Mouse (Mus musculus) liver, embryonic 14.5 days (tissue): ENCODE data around the gene Hist1h1a. TPM values are rescaled to one million over a fixed set of nuclear protein-coding genes. Genes with fewer than 3 reads are reported as not detected.
A peak's percentile ranks its signal among the peaks of the same experiment; 100 is the strongest.

ENCODE experiments used
- ATAC-seq: fragments of 200-750 bp; cut with Nextera tagmentation; 2 replicates; pipeline ENCODE4 v1.8.0; 2017; ENCODE audit warnings: moderate number of reproducible peaks, mild to moderate bottlenecking, moderate library complexity; ENCODE audit not compliant: insufficient read depth
- DNase-seq, 3 experiments: peaks; one replicate each; pipeline ENCODE4 v3.0.0-alpha.2; 2012 to 2013; ENCODE audit warnings: low read depth in 3 of 3, low spot score in 3 of 3
- H3K27ac ChIP-seq: fragments of 300-500 bp; sonication (generic); 2 replicates; pipeline ENCODE4 v1.5.1; 2014; ENCODE audit warnings: moderate library complexity, mild to moderate bottlenecking, control low read depth, inconsistent platforms
- H3K27me3 ChIP-seq: fragments of 300-500 bp; sonication (generic); 2 replicates; pipeline ENCODE4 v1.6.1; 2014; ENCODE audit warnings: mild to moderate bottlenecking, low read length, moderate library complexity; ENCODE audit not compliant: control insufficient read depth, insufficient read depth
- H3K36me3 ChIP-seq: fragments of 300-500 bp; sonication (generic); replicated peaks from 2 replicates; pipeline ENCODE4 v1.6.1; 2014; ENCODE audit warnings: low read depth; ENCODE audit not compliant: control insufficient read depth, insufficient read depth
- H3K4me1 ChIP-seq, 2 experiments: fragments of 200-500 bp in 1 of 2; fragments of 300-500 bp in 1 of 2; sonication (generic) in 1 of 2; replicated peaks; 2 replicates each; pipeline ENCODE4 v1.6.1; 2012 to 2014; ENCODE audit warnings: antibody characterized with exemption in 1 of 2, inconsistent platforms in 1 of 2, low read length in 1 of 2; ENCODE audit not compliant: control insufficient read depth in 2 of 2, insufficient read depth in 2 of 2
- H3K4me2 ChIP-seq: fragments of 300-500 bp; sonication (generic); 2 replicates; pipeline ENCODE4 v1.6.1; 2014; ENCODE audit warnings: low read depth, mild to moderate bottlenecking, control low read depth, moderate library complexity
- H3K4me3 ChIP-seq, 2 experiments: fragments of 200-500 bp in 1 of 2; fragments of 300-500 bp in 1 of 2; sonication (generic) in 1 of 2; 2 replicates each; pipeline ENCODE4 v1.5.1; 2012 to 2014; ENCODE audit warnings: low read depth in 2 of 2, low read length in 2 of 2, mild to moderate bottlenecking in 2 of 2, control low read depth in 1 of 2, inconsistent platforms in 1 of 2, moderate library complexity in 1 of 2; ENCODE audit not compliant: insufficient read depth in 1 of 2
- H3K9ac ChIP-seq: fragments of 300-500 bp; sonication (generic); replicated peaks from 2 replicates; pipeline ENCODE4 v1.6.1; 2014; ENCODE audit warnings: mild to moderate bottlenecking, control low read depth, moderate library complexity
- H3K9me3 ChIP-seq: fragments of 300-500 bp; sonication (generic); 2 replicates; pipeline ENCODE4 v1.6.1; 2016; ENCODE audit warnings: low read length, mixed read lengths; ENCODE audit not compliant: control insufficient read depth
- CTCF ChIP-seq: IDR thresholded peaks from 2 replicates; pipeline ENCODE4 v1.5.1; 2016; ENCODE audit warnings: antibody characterized with exemption, low read depth, control low read depth
- EP300 ChIP-seq: IDR thresholded peaks from 2 replicates; pipeline ENCODE4 v1.6.1; 2016; ENCODE audit warnings: antibody characterized with exemption, low read depth
- WGBS: fragments of 180-500 bp; shearing (Covaris S2); extraction: QIAGEN DNeasy Blood & Tissue Kit; methylation state at CpG from one replicate; pipeline ENCODE4 v1.1.7; 2014; ENCODE audit not compliant: insufficient replicate concordance; 5-methylcytosine and 5-hydroxymethylcytosine counted together
- polyA plus RNA-seq, 2 experiments: library from polyadenylated mRNA; depleted of rRNA in 1 of 2; stranded (reverse) in 1 of 2; unstranded in 1 of 2; fragments of >200 nt; fragmentation: Nextera tagmentation in 1 of 2; extraction: Ambion mirVana in 1 of 2; gene quantifications; 2 replicates each; pipeline versions ENCODE4 v1.2.1 to v1.2.3; 2012 to 2014

Hist1h1a gene
- polyA plus RNA-seq, 2 experiments: 6.3 to 11.9 TPM

- H3K9me3 ChIP-seq: no peaks in the 10 kb centered on the region
Observed at GRCm38 (mm10) chr13:23739922-23740252, 23.6 kb upstream of the Hist1h1a start.

GRCm38 (mm10) chr13:23740256-23740840 is 23.1 kb upstream of the Hist1h1a start:
- H3K9me3 ChIP-seq: no peaks in the 10 kb centered on the region
- peak overlapping the region; percentile 97 for H3K9ac ChIP-seq
- H3K27me3 ChIP-seq: no peaks in the 10 kb centered on the region
- H3K36me3 ChIP-seq: no peaks in the 10 kb centered on the region
- 15% methylated on average over 13 of the region's 13 CpGs for WGBS
- peak overlapping the region; percentile 94 for H3K4me2 ChIP-seq
- no peak for TF ChIP-seq CTCF
- peak; percentile 6; the same call in 1 of the 2 replicates for TF ChIP-seq EP300
- ATAC-seq: no peak
- peak overlapping the region; percentile 65 to 86 for H3K4me3 ChIP-seq
- H3K27ac ChIP-seq: peak overlapping the region; percentile 99
- DNase-seq: peak in 1 of 3 experiments; percentile 62
- peaks cover 16 to 22% of the 10 kb centered on the region in 2 experiments for H3K4me1 ChIP-seq

More at GRCm38 (mm10) chr13:23739922-23740252, 23.6 kb upstream of the Hist1h1a start:
- ATAC-seq (no peak), DNase-seq (no peak)
- H3K4me3 ChIP-seq: peak overlapping the region; percentile 65 to 86
- H3K4me2 ChIP-seq: peak overlapping the region; percentile 94
- no peaks in the 10 kb centered on the region for H3K36me3 ChIP-seq
- no peaks in the 10 kb centered on the region for H3K27me3 ChIP-seq
- peaks cover 16 to 22% of the 10 kb centered on the region in 2 experiments for H3K4me1 ChIP-seq
- TF ChIP-seq EP300 (peak; percentile 11; the same call in 1 of the 2 replicates), CTCF (no peak)
- WGBS: under 1% methylated on average over 14 of the region's 14 CpGs
- peak overlapping the region; percentile 97 for H3K9ac ChIP-seq
- H3K27ac ChIP-seq: peak overlapping the region; percentile 99

- no peaks in the 10 kb centered on the region for H3K9me3 ChIP-seq
- H3K4me3 ChIP-seq: peak overlapping the region; percentile 65 to 86; a peak in 3 of 4 replicates
- TF ChIP-seq CTCF (no peak), EP300 (no peak)
- peaks cover 16 to 24% of the 10 kb centered on the region in 2 experiments for H3K4me1 ChIP-seq
- H3K9ac ChIP-seq: peak overlapping the region; percentile 97
- peak overlapping the region; percentile 94 for H3K4me2 ChIP-seq
- H3K36me3 ChIP-seq: no peaks in the 10 kb centered on the region
- peak overlapping the region; percentile 99 for H3K27ac ChIP-seq
- no peaks in the 10 kb centered on the region for H3K27me3 ChIP-seq
- DNase-seq (no peak), ATAC-seq (no peak)
- WGBS: 22% methylated on average over 5 of the region's 5 CpGs
Observed at GRCm38 (mm10) chr13:23740910-23741309, 22.6 kb upstream of the Hist1h1a start.

DNA sequence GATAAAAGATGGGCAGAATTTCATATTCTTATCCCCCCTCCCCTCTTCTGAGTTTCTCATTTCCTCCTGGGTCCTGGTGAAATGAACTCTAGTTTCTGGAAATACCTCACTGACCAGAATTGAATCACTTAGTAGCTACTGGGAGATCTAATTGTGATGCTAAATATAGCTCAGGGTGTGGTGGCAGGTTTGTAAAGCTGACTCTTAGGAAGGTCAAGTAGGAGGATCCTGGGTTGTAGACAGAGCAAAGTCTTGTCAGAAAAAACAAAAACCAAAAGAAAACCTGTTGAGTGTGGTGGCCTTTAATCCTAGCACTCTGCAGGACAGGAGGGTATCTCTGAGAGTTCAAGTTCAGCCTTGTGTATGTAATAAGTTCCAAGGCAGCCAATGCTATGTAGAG is 21.5 kb upstream of the Hist1h1a start:
- Histone ChIP-seq H3K4me1 (peaks cover 16 to 24% of the 10 kb centered on the region in 2 experiments), H3K36me3 (no peaks in the 10 kb centered on the region), H3K9me3 (no peaks in the 10 kb centered on the region), H3K4me3 (peak overlapping the region in 1 of 2 experiments; percentile 36; a peak in 2 of 4 replicates), H3K27me3 (no peaks in the 10 kb centered on the region), H3K9ac (peak overlapping the region; percentile 73), H3K27ac (peak overlapping the region; percentile 87), H3K4me2 (peak overlapping the region; percentile 94)
- DNase-seq (no peak), ATAC-seq (no peak)
- TF ChIP-seq EP300 (no peak), CTCF (no peak)

GRCm38 (mm10) chr13:23743215-23743614 is 20.3 kb upstream of the Hist1h1a start:
- Histone ChIP-seq H3K4me1 (peaks cover 15 to 27% of the 10 kb centered on the region in 2 experiments), H3K9me3 (no peaks in the 10 kb centered on the region), H3K4me3 (peak overlapping the region in 1 of 2 experiments; percentile 28; a peak in 3 of 4 replicates), H3K9ac (peak overlapping the region; percentile 52), H3K36me3 (no peaks in the 10 kb centered on the region), H3K27ac (peak overlapping the region; percentile 85), H3K27me3 (no peaks in the 10 kb centered on the region), H3K4me2 (peak overlapping the region; percentile 47)
- no peak for ATAC-seq
- no peak for DNase-seq
- TF ChIP-seq CTCF (no peak), EP300 (no peak)
- WGBS: 87% methylated on average over 5 of the region's 5 CpGs
